In the genomic region with DNA sequence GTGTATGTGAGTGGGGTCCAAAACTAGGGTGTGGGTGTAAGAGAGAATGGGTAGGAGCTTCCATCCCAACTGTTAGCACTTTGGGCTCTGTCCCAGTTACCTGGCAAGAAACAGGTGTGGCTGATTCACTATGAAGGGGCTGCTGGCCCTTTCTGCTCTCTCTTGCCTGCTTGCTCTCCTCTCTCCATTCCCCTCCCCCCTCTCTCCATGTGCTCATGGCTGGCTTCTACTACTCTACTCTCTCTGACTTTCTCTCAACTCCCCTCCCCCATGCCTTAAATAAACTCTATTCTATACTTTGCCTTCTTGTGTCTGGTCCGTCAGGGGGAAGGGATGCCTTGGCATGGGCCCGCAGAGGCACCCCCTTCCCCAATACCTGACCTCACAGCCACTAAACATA, we compare ENCODE assay signal across 20 mouse cellular contexts. TPM values are rescaled to one million over a fixed set of nuclear protein-coding genes. Genes with fewer than 3 reads are reported as not detected.
DNase-seq lines count a peak whose midpoint lies in the region; ATAC-seq lines count a peak whose summit lies in the region.
"Had no signal": no experiment of that assay in that cellular context is flagged by ENCODE, and none has a peak within 500 bp of the region (broad histone marks: within the 10 kb centered on the region; RNA-seq: fewer than 3 reads in every experiment).

No protein-coding gene starts in this region.

- 0 out of 2 replicates have a peak, but pooled peaks cover 13% of the 10 kb centered on the region for H3K27me3 ChIP-seq in forebrain, embryonic 10.5 days (ENCODE audit: poor library complexity, severe bottlenecking)
- H3K27me3 ChIP-seq in forebrain, embryonic 15.5 days = no peaks in the 10 kb centered on the region
- H3K27me3 ChIP-seq in intestine, embryonic 14.5 days (replicated peaks; ENCODE audit: control insufficient read depth, insufficient read depth, low read length) = no peaks in the 10 kb centered on the region
- H3K27me3 ChIP-seq in intestine, embryonic 16.5 days (replicated peaks; ENCODE audit: control insufficient read depth, insufficient read depth, low read length) = no peaks in the 10 kb centered on the region
- no peaks in the 10 kb centered on the region for H3K27me3 ChIP-seq in liver, embryonic 12.5 days (replicated peaks)
- H3K27me3 ChIP-seq: embryonic facial prominence, embryonic 15.5 days; heart, embryonic 15.5 days; midbrain, embryonic 13.5 days had no signal

- peak overlapping the region; percentile 32; the same call in 1 of the 2 replicates for H3K27ac ChIP-seq in forebrain, embryonic 10.5 days
- no peak overlapping the region for H3K27ac ChIP-seq in forebrain, embryonic 15.5 days (replicated peaks)
- H3K27ac ChIP-seq in intestine, embryonic 14.5 days (ENCODE audit: low read depth) = no peak overlapping the region
- no peak overlapping the region for H3K27ac ChIP-seq in intestine, embryonic 16.5 days (ENCODE audit: low read length)
- peak overlapping the region; percentile 98 for H3K27ac ChIP-seq in ES-E14 (ENCODE audit: insufficient read depth, low read depth, low read length, poor library complexity, severe bottlenecking)
- H3K27ac ChIP-seq in liver, embryonic 12.5 days = peak overlapping the region; percentile 93
- H3K27ac ChIP-seq: embryonic facial prominence, embryonic 15.5 days; heart, embryonic 15.5 days; midbrain, embryonic 13.5 days had no signal

- intact Hi-C loops in left cerebral cortex, postnatal 10 days (cut with DNase I) = loop anchor here (5.0 kb wide), 1 partner anchor 283 kb away; no protein-coding TSS in a partner anchor

- no peak for DNase-seq in forebrain, embryonic 10.5 days (ENCODE audit: extremely low spot score, low spot score)
- DNase-seq in intestine, embryonic 14.5 days (ENCODE audit: low spot score) = no peak
- no peak for DNase-seq in ES-E14 (ENCODE audit: low read depth, low spot score)
- DNase-seq in urinary bladder, postnatal 25 days (ENCODE audit: low spot score) = no peak
- no peak for DNase-seq in left cerebral cortex, postnatal 10 days (ENCODE audit: extremely low spot score in 1 of 2, low spot score in 2 of 2)
- DNase-seq: gastrocnemius, postnatal 10 days; lung, postnatal 10 days; right cerebral cortex, postnatal 4 days; thymus, postnatal 36 days had no signal

- no peak for ATAC-seq in forebrain, embryonic 15.5 days (replicated peaks)
- ATAC-seq in intestine, embryonic 14.5 days (replicated peaks; ENCODE audit: low FRiP score, low TSS enrichment, low read depth) = no peak
- ATAC-seq in intestine, embryonic 16.5 days = no peak
- no peak for ATAC-seq in liver, embryonic 12.5 days
- ATAC-seq: forebrain, embryonic 14.5 days; inflammation-experienced regulatory T-cells, adult 6 months; midbrain, embryonic 13.5 days had no signal

- H3K9ac ChIP-seq in forebrain, embryonic 15.5 days (replicated peaks) = no peak overlapping the region
- 0 out of 2 replicates have a peak overlapping the region, but pooled peaks have one; percentile 0 for H3K9ac ChIP-seq in intestine, embryonic 14.5 days (ENCODE audit: low read length)
- H3K9ac ChIP-seq in intestine, embryonic 16.5 days (ENCODE audit: low read depth, low read length) = no peak overlapping the region
- peak overlapping the region; percentile 79 for H3K9ac ChIP-seq in ES-E14 (ENCODE audit: insufficient read depth, low read depth, low read length, poor library complexity, severe bottlenecking)
- peak overlapping the region; percentile 53 for H3K9ac ChIP-seq in liver, embryonic 12.5 days
- H3K9ac ChIP-seq: embryonic facial prominence, embryonic 15.5 days; heart, embryonic 15.5 days; midbrain, embryonic 13.5 days had no signal

- no peak overlapping the region for H3K4me3 ChIP-seq in forebrain, embryonic 10.5 days
- no peak overlapping the region for H3K4me3 ChIP-seq in forebrain, embryonic 15.5 days
- no peak overlapping the region for H3K4me3 ChIP-seq in intestine, embryonic 14.5 days (ENCODE audit: low read depth, low read length)
- no peak overlapping the region for H3K4me3 ChIP-seq in intestine, embryonic 16.5 days (ENCODE audit: low read length)
- peak overlapping the region in 1 of 2 experiments; percentile 49; a peak in 2 of 4 replicates for H3K4me3 ChIP-seq in ES-E14 (ENCODE audit: insufficient read depth in 1 of 2, low read depth in 1 of 2, low read length in 2 of 2, poor library complexity in 1 of 2, severe bottlenecking in 1 of 2)
- no peak overlapping the region for H3K4me3 ChIP-seq in liver, embryonic 12.5 days
- H3K4me3 ChIP-seq: embryonic facial prominence, embryonic 15.5 days; heart, embryonic 15.5 days; midbrain, embryonic 13.5 days had no signal

- WGBS in forebrain, embryonic 10.5 days = 61% methylated on average over 2 of the region's 2 CpGs
- WGBS in forebrain, embryonic 15.5 days = 54% methylated on average over 2 of the region's 2 CpGs
- 48% methylated on average over 2 of the region's 2 CpGs for WGBS in intestine, embryonic 14.5 days
- WGBS in intestine, embryonic 16.5 days = 70% methylated on average over 2 of the region's 2 CpGs
- 58% methylated on average over 2 of the region's 2 CpGs for WGBS in liver, embryonic 12.5 days (ENCODE audit: insufficient replicate concordance)

- in situ Hi-C loops in ES-E14 (cut with MboI; ENCODE audit: low sequenced_read_pairs in 2 of 2, unreplicated experiment in 2 of 2) = no loop called here

- H3K4me2 ChIP-seq in forebrain, embryonic 15.5 days (replicated peaks) = no peak overlapping the region
- no peak overlapping the region for H3K4me2 ChIP-seq in intestine, embryonic 14.5 days (ENCODE audit: low read length)
- no peak overlapping the region for H3K4me2 ChIP-seq in intestine, embryonic 16.5 days (ENCODE audit: low read depth, low read length)
- H3K4me2 ChIP-seq in liver, embryonic 12.5 days = peak overlapping the region; percentile 15; the same call in 1 of the 2 replicates
- H3K4me2 ChIP-seq: embryonic facial prominence, embryonic 15.5 days; heart, embryonic 15.5 days; midbrain, embryonic 13.5 days had no signal

- no peaks in the 10 kb centered on the region for H3K36me3 ChIP-seq in forebrain, embryonic 10.5 days (replicated peaks)
- H3K36me3 ChIP-seq in forebrain, embryonic 15.5 days = no peaks in the 10 kb centered on the region
- H3K36me3 ChIP-seq in intestine, embryonic 14.5 days (ENCODE audit: control insufficient read depth, insufficient read depth, low read length) = no peaks in the 10 kb centered on the region
- no peaks in the 10 kb centered on the region for H3K36me3 ChIP-seq in intestine, embryonic 16.5 days (ENCODE audit: control insufficient read depth, insufficient read depth, low read length)
- peaks cover 2% of the 10 kb centered on the region; the same call in 1 of the 2 replicates for H3K36me3 ChIP-seq in ES-E14 (ENCODE audit: control insufficient read depth, insufficient read depth, low read length, poor library complexity, severe bottlenecking)
- H3K36me3 ChIP-seq in liver, embryonic 12.5 days = no peaks in the 10 kb centered on the region
- H3K36me3 ChIP-seq: embryonic facial prominence, embryonic 15.5 days; heart, embryonic 15.5 days; midbrain, embryonic 13.5 days had no signal

- H3K4me1 ChIP-seq in forebrain, embryonic 10.5 days = peaks cover 49% of the 10 kb centered on the region
- peaks cover 5% of the 10 kb centered on the region for H3K4me1 ChIP-seq in forebrain, embryonic 15.5 days
- peaks cover 7% of the 10 kb centered on the region; the same call in 1 of the 2 replicates for H3K4me1 ChIP-seq in intestine, embryonic 14.5 days (replicated peaks; ENCODE audit: control insufficient read depth, insufficient read depth, low read length)
- H3K4me1 ChIP-seq in intestine, embryonic 16.5 days (ENCODE audit: control insufficient read depth, insufficient read depth, low read length) = peaks cover 10% of the 10 kb centered on the region; the same call in 1 of the 2 replicates
- H3K4me1 ChIP-seq in ES-E14 (ENCODE audit: control insufficient read depth in 2 of 2, insufficient read depth in 2 of 2, low read length in 2 of 2, poor library complexity in 1 of 2) = peaks cover 7 to 20% of the 10 kb centered on the region in 2 experiments; a peak in 3 of 4 replicates
- peaks cover 68% of the 10 kb centered on the region for H3K4me1 ChIP-seq in liver, embryonic 12.5 days

- no peaks in the 10 kb centered on the region for H3K9me3 ChIP-seq in forebrain, embryonic 10.5 days
- no peaks in the 10 kb centered on the region for H3K9me3 ChIP-seq in forebrain, embryonic 15.5 days
- H3K9me3 ChIP-seq in intestine, embryonic 14.5 days (ENCODE audit: control insufficient read depth, low read length) = no peaks in the 10 kb centered on the region
- H3K9me3 ChIP-seq in intestine, embryonic 16.5 days (ENCODE audit: control insufficient read depth, low read length) = no peaks in the 10 kb centered on the region
- no peaks in the 10 kb centered on the region for H3K9me3 ChIP-seq in ES-E14 (ENCODE audit: control insufficient read depth, insufficient read depth, low read depth, low read length)
- H3K9me3 ChIP-seq in liver, embryonic 12.5 days (replicated peaks) = no peaks in the 10 kb centered on the region
- H3K9me3 ChIP-seq: embryonic facial prominence, embryonic 15.5 days; heart, embryonic 15.5 days; midbrain, embryonic 13.5 days had no signal

RNA-seq across cellular contexts. Expression of a gene that starts 1.8 kb away (rescaled TPM):
- polyA plus RNA-seq in forebrain, embryonic 10.5 days (2016; fragmentation: Nextera tagmentation; extraction: Ambion mirVana) = 1,260 and 1,271 TPM in 2 replicates
- polyA plus RNA-seq in forebrain, embryonic 15.5 days (2015; fragmentation: Nextera tagmentation; extraction: Ambion mirVana) = 1,340 and 1,345 TPM in 2 replicates
- polyA plus RNA-seq in intestine, embryonic 14.5 days (2014; fragmentation: Nextera tagmentation; extraction: Ambion mirVana) = 903 and 985 TPM in 2 replicates
- polyA plus RNA-seq in intestine, embryonic 16.5 days (2015; fragmentation: Nextera tagmentation; extraction: Ambion mirVana) = 679 and 790 TPM in 2 replicates
- 1,672 and 2,383 TPM in 2 replicates for total RNA-seq in ES-E14 (2012; rRNA removed)
- 1,099 and 1,203 TPM in 2 replicates for polyA plus RNA-seq in liver, embryonic 12.5 days (2016; fragmentation: Nextera tagmentation; extraction: Ambion mirVana)
- 1,000 to 10,000 TPM; 1,010 to 1,036 TPM for total RNA-seq in left cerebral cortex, postnatal 10 days (2021)

RNA-seq across cellular contexts. Expression of a gene that starts 18.3 kb away (rescaled TPM):
- polyA plus RNA-seq in forebrain, embryonic 10.5 days (2016; fragmentation: Nextera tagmentation; extraction: Ambion mirVana) = not detected in 2 replicates
- 0.33 and 0.48 TPM in 2 replicates for polyA plus RNA-seq in forebrain, embryonic 15.5 days (2015; fragmentation: Nextera tagmentation; extraction: Ambion mirVana)
- polyA plus RNA-seq in intestine, embryonic 14.5 days (2014; fragmentation: Nextera tagmentation; extraction: Ambion mirVana) = 0.31 TPM in 1 of 2 replicates, not detected in the other
- polyA plus RNA-seq in intestine, embryonic 16.5 days (2015; fragmentation: Nextera tagmentation; extraction: Ambion mirVana) = not detected in 2 replicates
- not detected in 2 replicates for total RNA-seq in ES-E14 (2012; rRNA removed)
- polyA plus RNA-seq in liver, embryonic 12.5 days (2016; fragmentation: Nextera tagmentation; extraction: Ambion mirVana) = not detected in 2 replicates
- not detected for total RNA-seq in left cerebral cortex, postnatal 10 days (2021)
- total RNA-seq: adrenal gland, postnatal 4 days; gastrocnemius, postnatal 10 days; layer of hippocampus, postnatal 10 days; left cerebral cortex, postnatal 36 days had no signal
- polyA plus RNA-seq: forebrain, embryonic 14.5 days; heart, embryonic 15.5 days had no signal

RNA-seq across cellular contexts. Expression of a gene that starts 37.0 kb away (rescaled TPM):
- polyA plus RNA-seq in forebrain, embryonic 10.5 days (2016; fragmentation: Nextera tagmentation; extraction: Ambion mirVana) = 22.5 and 23.5 TPM in 2 replicates
- 31.5 and 33.5 TPM in 2 replicates for polyA plus RNA-seq in forebrain, embryonic 15.5 days (2015; fragmentation: Nextera tagmentation; extraction: Ambion mirVana)
- 23.7 and 24.1 TPM in 2 replicates for polyA plus RNA-seq in intestine, embryonic 14.5 days (2014; fragmentation: Nextera tagmentation; extraction: Ambion mirVana)
- polyA plus RNA-seq in intestine, embryonic 16.5 days (2015; fragmentation: Nextera tagmentation; extraction: Ambion mirVana) = 21.1 and 21.7 TPM in 2 replicates
- 27.4 and 30.3 TPM in 2 replicates for total RNA-seq in ES-E14 (2012; rRNA removed)
- polyA plus RNA-seq in liver, embryonic 12.5 days (2016; fragmentation: Nextera tagmentation; extraction: Ambion mirVana) = 14.2 and 16.0 TPM in 2 replicates
- 10 to 100 TPM; 34.6 to 35.9 TPM for total RNA-seq in left cerebral cortex, postnatal 10 days (2021)

Comparison
In these comparisons a context has a peak if more than half of its experiments do, and no peak if none do; other contexts are left out.
1. H3K27ac ChIP-seq: peak in forebrain, embryonic 10.5 days (single experiment), ES-E14 (single experiment) and liver, embryonic 12.5 days (single experiment); none in forebrain, embryonic 15.5 days (single experiment), intestine, embryonic 14.5 days (single experiment) and intestine, embryonic 16.5 days (single experiment).
2. H3K9ac ChIP-seq: peak in intestine, embryonic 14.5 days (single experiment), ES-E14 (single experiment) and liver, embryonic 12.5 days (single experiment); none in forebrain, embryonic 15.5 days (single experiment) and intestine, embryonic 16.5 days (single experiment).